Mouse (Mus musculus) inflammation-experienced regulatory T-cells, adult 6 months (primary cell): Measurements from ENCODE around the gene Pnp2. TPM values are rescaled to one million over a fixed set of nuclear protein-coding genes. Genes with fewer than 3 reads are reported as not detected.
"Not testable (repeated sequence)": the region's sequence is repeated elsewhere in the genome, so short reads cannot be mapped to it uniquely, and the experiment has no call there.

Experiments used
- ATAC-seq: one replicate; pipeline ENCODE4 v1.8.0; 2017
- polyA plus RNA-seq, 3 experiments: library from polyadenylated mRNA; unstranded; fragments of 100-300 nt; shearing (Covaris generic); gene quantifications; one replicate each; pipeline ENCODE4 v1.2.1; 2017

Gene Pnp2
- 1 to 10 TPM in 2 of 3 experiments, under 1 TPM in 1; 0.92 to 2.8 (median 1.5) TPM for polyA plus RNA-seq

- peak; percentile 89 for ATAC-seq
These were observed at the start of gene Pnp2 for GRCm38 (mm10) chr14:50955942-50956508. Gene Pnp2 (plus strand): TSS chr14:50955992.

- ATAC-seq: no peak
These were observed 47.7 kb upstream of the Pnp2 start for GRCm38 (mm10) chr14:50908126-50908525.

- no peak for ATAC-seq
These were observed 44.4 kb upstream of the Pnp2 start for GRCm38 (mm10) chr14:50911356-50911755.

- ATAC-seq: not testable (repeated sequence)
These were observed 32.4 kb upstream of the Pnp2 start for GRCm38 (mm10) chr14:50923437-50923836.

- peak; percentile 95 for ATAC-seq
These were observed 31.3 kb upstream of the Pnp2 start, which contains the start of the genes Osgep and Apex1 for GRCm38 (mm10) chr14:50924281-50925064. Gene Osgep (minus strand): TSS chr14:50924893. Gene Apex1 (plus strand): TSS chr14:50924968.

GRCm38 (mm10) chr14:50925111-50925920 is 30.5 kb upstream of the Pnp2 start:
- peak; percentile 11 for ATAC-seq

GRCm38 (mm10) chr14:50927366-50927765 is 28.4 kb upstream of the Pnp2 start:
- no peak for ATAC-seq

- no peak for ATAC-seq
These were observed 25.8 kb upstream of the Pnp2 start for GRCm38 (mm10) chr14:50929951-50930350.

- ATAC-seq: peak; percentile 16
These were observed 25.4 kb upstream of the Pnp2 start for GRCm38 (mm10) chr14:50930377-50930753.

GRCm38 (mm10) chr14:50930754-50931492 is 24.9 kb upstream of the Pnp2 start, which contains the start of the genes Pip4p1 and Pnp:
Gene Pip4p1 (minus strand): TSS chr14:50930856.
Gene Pnp (plus strand): TSS chr14:50931082.
- ATAC-seq: peak; percentile 95

- ATAC-seq: no peak
These were observed 24.2 kb upstream of the Pnp2 start for GRCm38 (mm10) chr14:50931493-50932020.

GRCm38 (mm10) chr14:50936649-50937048 is 19.1 kb upstream of the Pnp2 start:
- ATAC-seq: no peak

- no peak for ATAC-seq
These were observed 17.5 kb upstream of the Pnp2 start for GRCm38 (mm10) chr14:50938119-50938908.

GRCm38 (mm10) chr14:50938940-50939339 is 16.9 kb upstream of the Pnp2 start:
- ATAC-seq: peak; percentile 73

GRCm38 (mm10) chr14:50943932-50944667 is 11.7 kb upstream of the Pnp2 start, which contains the start of gene Gm49342:
Gene Gm49342 (plus strand): TSS chr14:50944517.
- ATAC-seq: peak; percentile 87

GRCm38 (mm10) chr14:50944668-50945033 is 11.1 kb upstream of the Pnp2 start:
- peak; percentile 87 for ATAC-seq

GRCm38 (mm10) chr14:50945081-50945480 is 10.7 kb upstream of the Pnp2 start:
- ATAC-seq: not testable (repeated sequence)

GRCm38 (mm10) chr14:50945526-50945925 is 10.3 kb upstream of the Pnp2 start:
- not testable (repeated sequence) for ATAC-seq

- ATAC-seq: no peak
These were observed 305 bp upstream of the Pnp2 start for GRCm38 (mm10) chr14:50955487-50955886.

- ATAC-seq: not testable (repeated sequence)
These were observed 932 bp downstream of the Pnp2 start for GRCm38 (mm10) chr14:50956724-50957123.
